Comparison of ENCODE assay signal across 29 mouse cellular contexts in the genomic region with DNA sequence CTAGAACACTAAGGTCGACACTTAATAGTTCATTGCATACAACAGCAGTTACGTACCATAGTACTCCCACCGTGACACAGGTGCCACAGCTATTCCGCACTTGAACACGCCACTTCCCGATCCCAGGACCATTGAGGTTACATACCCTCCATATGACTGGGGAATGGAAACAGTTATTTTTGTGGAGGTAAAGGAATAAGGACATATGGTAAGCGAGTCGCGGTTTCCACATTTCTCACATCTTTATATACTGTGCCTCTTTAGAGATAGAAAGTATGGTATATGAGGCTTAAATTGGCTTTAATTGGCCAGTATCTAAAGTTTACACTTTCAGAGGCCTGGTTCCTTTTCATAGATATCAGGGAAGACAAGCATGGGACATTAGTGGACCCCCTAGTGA.
"Had no signal": no experiment of that assay in that cellular context is flagged by ENCODE, and none has a peak within 500 bp of the region (broad histone marks: within the 10 kb centered on the region; RNA-seq: fewer than 3 reads in every experiment).

No protein-coding gene starts in this region.

- H3K27ac ChIP-seq: embryonic facial prominence, embryonic 10.5 days; embryonic facial prominence, embryonic 12.5 days; embryonic facial prominence, embryonic 13.5 days; embryonic facial prominence, embryonic 15.5 days; forebrain, embryonic 10.5 days; forebrain, embryonic 12.5 days; forebrain, embryonic 13.5 days; forebrain, embryonic 15.5 days; gastrocnemius, adult 2 months; heart, adult 2 months had no signal

- ATAC-seq: forebrain, embryonic 13.5 days; forebrain, embryonic 14.5 days; forebrain, embryonic 15.5 days; forebrain, embryonic 16.5 days; forebrain, postnatal 0 days had no signal

- H3K4me3 ChIP-seq: embryonic facial prominence, embryonic 10.5 days; embryonic facial prominence, embryonic 12.5 days; embryonic facial prominence, embryonic 13.5 days; embryonic facial prominence, embryonic 15.5 days; erythroblast, embryonic 14.5 days; forebrain, embryonic 10.5 days; forebrain, embryonic 12.5 days; forebrain, embryonic 13.5 days; forebrain, embryonic 15.5 days; gastrocnemius, adult 2 months; heart, adult 2 months had no signal

- DNase-seq: cerebellum, adult 2 months; cerebellum, adult 8-10 months; cerebellum, adult 9-10 months; cerebellum, adult 9-11 months; cerebellum, postnatal 10 days; cerebellum, postnatal 14 days; cerebellum, postnatal 25 days; cerebellum, postnatal 36 days; embryo, embryonic 11 days; forebrain, postnatal 0 days; gastrocnemius, adult 2 months; gastrocnemius, postnatal 10 days; gastrocnemius, postnatal 14 days; gastrocnemius, postnatal 25 days; gastrocnemius, postnatal 36 days; heart, adult 11 months; heart, adult 18-20 months; heart, adult 2 months had no signal
